Mouse (Mus musculus): ENCODE results near the gene Zfp970. TPM values are rescaled to one million over a fixed set of nuclear protein-coding genes. Genes with fewer than 3 reads are reported as not detected.

The Zfp970 gene
- polyA plus RNA-seq (2014; fragmentation: Illumina TruSeq; extraction: RNeasy Lipid Tissue Mini Kit (QIAGEN cat#74804); ENCODE audit: low read depth, low replicate concordance): 96.9 TPM

DNA sequence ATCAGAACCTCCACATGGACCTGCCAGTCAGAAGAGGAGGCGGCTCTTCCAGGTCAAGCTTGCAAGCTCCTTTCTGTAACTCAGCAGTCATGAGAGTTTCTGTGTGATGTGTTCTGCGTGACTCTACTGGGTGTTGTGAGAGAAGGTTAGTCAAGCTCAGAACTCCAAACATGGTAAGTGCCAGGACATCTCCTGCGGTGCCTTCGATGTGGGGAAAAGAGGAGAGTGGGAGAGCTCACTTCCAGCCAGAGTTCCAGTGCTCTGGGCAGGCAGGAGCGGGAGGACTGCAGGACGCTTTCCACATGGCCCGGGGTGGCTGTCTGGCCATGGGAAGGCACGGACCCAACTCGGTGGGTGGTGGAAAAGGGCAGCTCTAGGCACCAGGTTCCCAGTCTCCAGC is at the start of gene Zfp970:
Gene Zfp970, plus strand, starts transcription at position 58 of the 400 bp plus-strand sequence.

DNA sequence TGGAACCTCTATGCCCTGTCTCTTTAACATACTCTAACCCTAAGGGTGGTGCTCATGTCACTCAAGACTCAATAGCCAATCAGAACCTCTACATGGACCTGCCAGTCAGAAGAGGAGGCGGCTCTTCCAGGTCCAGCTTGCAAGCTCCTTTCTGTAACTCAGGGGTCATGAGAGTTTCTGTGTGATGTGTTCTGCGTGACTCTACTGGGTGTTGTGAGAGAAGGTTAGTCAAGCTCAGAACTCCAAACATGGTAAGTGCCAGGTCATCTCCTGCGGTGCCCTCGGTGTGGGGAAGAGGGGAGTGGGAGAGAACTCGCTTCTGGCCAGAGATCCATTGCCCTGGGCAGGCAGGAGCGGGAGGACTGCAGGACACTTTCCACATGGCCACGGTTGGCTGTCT is 33.5 kb downstream of the Zfp970 start, which contains the start of gene Gm14403:
Gene Gm14403, plus strand, starts transcription at position 149 of the 400 bp plus-strand sequence.

Other genes with a start within 250 kb of the Zfp970 start
- gene Gm14409, start 197.7 kb upstream of the Zfp970 start, polyA plus RNA-seq (2014; fragmentation: Illumina TruSeq; extraction: RNeasy Lipid Tissue Mini Kit (QIAGEN cat#74804); ENCODE audit: low read depth, low replicate concordance): not detected
- gene Gm14412, start 140.4 kb upstream of the Zfp970 start, polyA plus RNA-seq (2014; fragmentation: Illumina TruSeq; extraction: RNeasy Lipid Tissue Mini Kit (QIAGEN cat#74804); ENCODE audit: low read depth, low replicate concordance): 22.6 TPM
- gene Gm14418, start 66.4 kb upstream of the Zfp970 start, polyA plus RNA-seq (2014; fragmentation: Illumina TruSeq; extraction: RNeasy Lipid Tissue Mini Kit (QIAGEN cat#74804); ENCODE audit: low read depth, low replicate concordance): 28.6 TPM
- 108 TPM for gene Gm14403, start 33.5 kb downstream of the Zfp970 start, polyA plus RNA-seq (2014; fragmentation: Illumina TruSeq; extraction: RNeasy Lipid Tissue Mini Kit (QIAGEN cat#74804); ENCODE audit: low read depth, low replicate concordance)
- not detected for gene Gm14406, start 113.5 kb downstream of the Zfp970 start, polyA plus RNA-seq (2014; fragmentation: Illumina TruSeq; extraction: RNeasy Lipid Tissue Mini Kit (QIAGEN cat#74804); ENCODE audit: low read depth, low replicate concordance)